Mouse (Mus musculus) large intestine, adult 2 months (tissue): Measurements from ENCODE around the gene Cryba2. TPM values are rescaled to one million over a fixed set of nuclear protein-coding genes. Genes with fewer than 3 reads are reported as not detected.

Source experiments
- DNase-seq: peaks from one replicate; pipeline ENCODE4 v3.0.0-alpha.2; 2012; ENCODE audit warnings: low read depth, low spot score
- WGBS: fragments of 180-500 bp; shearing (Covaris S2); methylation state at CpG from one replicate; pipeline ENCODE4 v1.1.7; 2018; 5-methylcytosine and 5-hydroxymethylcytosine counted together
- polyA plus RNA-seq: library from polyadenylated mRNA; depleted of rRNA; stranded (reverse); fragments of >200 nt; gene quantifications from 2 replicates; pipeline ENCODE4 v1.2.3, GENCODE M21; 2012; rRNA removed

Gene Cryba2
- polyA plus RNA-seq: 0.63 and 1.3 TPM in 2 replicates

- WGBS: 7% methylated on average over 25 of the region's 25 CpGs
- DNase-seq: no peak
Observed at GRCm38 (mm10) chr1:74893134-74893855, at the start of gene Cryba2. Cryba2 (minus strand) TSS chr1:74893143.

GRCm38 (mm10) chr1:74941651-74942360, 48.9 kb upstream of the Cryba2 start:
- DNase-seq: no peak
- 19% methylated on average over 12 of the region's 12 CpGs for WGBS

GRCm38 (mm10) chr1:74939762-74940161, 46.8 kb upstream of the Cryba2 start:
- no peak for DNase-seq
- 17% methylated on average over 3 of the region's 3 CpGs for WGBS

- peak; percentile 70 for DNase-seq
- WGBS: 17% methylated on average over 12 of the region's 12 CpGs
Observed at GRCm38 (mm10) chr1:74936221-74936830, 43.4 kb upstream of the Cryba2 start.

- no peak for DNase-seq
- WGBS: 2% methylated on average over 18 of the region's 18 CpGs
Observed at GRCm38 (mm10) chr1:74935402-74935801, 42.5 kb upstream of the Cryba2 start, which contains the start of gene Cfap65. Cfap65 (minus strand) TSS chr1:74935599.

GRCm38 (mm10) chr1:74927621-74928296, 34.8 kb upstream of the Cryba2 start:
- 65% methylated on average over 9 of the region's 9 CpGs for WGBS
- DNase-seq: no peak

- no peak for DNase-seq
- 16% methylated on average over 6 of the region's 6 CpGs for WGBS
Observed at GRCm38 (mm10) chr1:74926721-74927120, 33.8 kb upstream of the Cryba2 start.

GRCm38 (mm10) chr1:74924464-74924863, 31.5 kb upstream of the Cryba2 start:
- no peak for DNase-seq
- 52% methylated on average over 4 of the region's 4 CpGs for WGBS

- 27% methylated on average over 13 of the region's 13 CpGs for WGBS
- no peak for DNase-seq
Observed at GRCm38 (mm10) chr1:74915706-74916105, 22.8 kb upstream of the Cryba2 start.

- DNase-seq: no peak
- 11% methylated on average over 6 of the region's 6 CpGs for WGBS
Observed at GRCm38 (mm10) chr1:74902191-74902590, 9.2 kb upstream of the Cryba2 start.

GRCm38 (mm10) chr1:74901686-74902085, 8.7 kb upstream of the Cryba2 start:
- DNase-seq: no peak
- 9% methylated on average over 3 of the region's 3 CpGs for WGBS

GRCm38 (mm10) chr1:74900341-74901285, 7.7 kb upstream of the Cryba2 start:
- no peak for DNase-seq
- WGBS: 1% methylated on average over 64 of the region's 66 CpGs

- WGBS: 10% methylated on average over 9 of the region's 10 CpGs
- no peak for DNase-seq
Observed at GRCm38 (mm10) chr1:74898656-74899431, 5.9 kb upstream of the Cryba2 start.

GRCm38 (mm10) chr1:74897976-74898375, 5.0 kb upstream of the Cryba2 start:
- WGBS: 17% methylated on average over 7 of the region's 7 CpGs
- DNase-seq: no peak

GRCm38 (mm10) chr1:74894966-74895365, 2.0 kb upstream of the Cryba2 start:
- DNase-seq: no peak
- WGBS: 19% methylated on average over 4 of the region's 4 CpGs

- 5% methylated on average over 39 of the region's 39 CpGs for WGBS
Observed at GRCm38 (mm10) chr1:74892351-74893133, 401 bp downstream of the Cryba2 start.

GRCm38 (mm10) chr1:74891513-74891912, 1.4 kb downstream of the Cryba2 start:
- DNase-seq: no peak
- 4% methylated on average over 8 of the region's 8 CpGs for WGBS

More at GRCm38 (mm10) chr1:74892351-74893133, 401 bp downstream of the Cryba2 start:
- DNase-seq: no peak
